Mouse (Mus musculus) thymus, postnatal 14 days (tissue): ENCODE results near the gene Slc5a5.
"Not testable (repeated sequence)": the region's sequence is repeated elsewhere in the genome, so short reads cannot be mapped to it uniquely, and the experiment has no call there.

Experiments used
- DNase-seq: peaks from one replicate; pipeline ENCODE4 v3.0.0; 2021

The Slc5a5 gene

GRCm38 (mm10) chr8:70900872-70901387, 8.4 kb upstream of the Slc5a5 start:
- no peak for DNase-seq

- DNase-seq, result no peak
These were observed 6.7 kb upstream of the Slc5a5 start for GRCm38 (mm10) chr8:70899226-70899625.

- no peak for DNase-seq
These were observed 6.2 kb upstream of the Slc5a5 start for GRCm38 (mm10) chr8:70898661-70899198.

- DNase-seq, result peak; percentile 90
These were observed 5.3 kb upstream of the Slc5a5 start for GRCm38 (mm10) chr8:70897681-70898413.

- DNase-seq, result peak; percentile 94
These were observed 4.6 kb upstream of the Slc5a5 start, which contains the start of gene Rpl18a for GRCm38 (mm10) chr8:70897021-70897680. Gene Rpl18a (minus strand): TSS chr8:70897412.

GRCm38 (mm10) chr8:70896316-70897020, 3.9 kb upstream of the Slc5a5 start:
- DNase-seq, result no peak

- not testable (repeated sequence) for DNase-seq
These were observed 3.2 kb upstream of the Slc5a5 start for GRCm38 (mm10) chr8:70895571-70896259.

- no peak for DNase-seq
These were observed 2.4 kb upstream of the Slc5a5 start for GRCm38 (mm10) chr8:70894771-70895545.

- no peak for DNase-seq
These were observed 1.8 kb upstream of the Slc5a5 start for GRCm38 (mm10) chr8:70894385-70894720.

GRCm38 (mm10) chr8:70893656-70894384, 1.3 kb upstream of the Slc5a5 start:
- DNase-seq, result peak; percentile 84

GRCm38 (mm10) chr8:70892896-70893655, 519 bp upstream of the Slc5a5 start:
- no peak for DNase-seq

GRCm38 (mm10) chr8:70891356-70891755, 1.2 kb downstream of the Slc5a5 start:
- DNase-seq, result no peak

- no peak for DNase-seq
These were observed 1.9 kb downstream of the Slc5a5 start for GRCm38 (mm10) chr8:70890656-70891055.

- DNase-seq, result no peak
These were observed 4.9 kb downstream of the Slc5a5 start for GRCm38 (mm10) chr8:70887669-70888068.

GRCm38 (mm10) chr8:70885612-70886011, 6.9 kb downstream of the Slc5a5 start:
- no peak for DNase-seq

- no peak for DNase-seq
These were observed 7.9 kb downstream of the Slc5a5 start for GRCm38 (mm10) chr8:70884683-70885082.

GRCm38 (mm10) chr8:70884186-70884585, 8.4 kb downstream of the Slc5a5 start:
- no peak for DNase-seq

GRCm38 (mm10) chr8:70880546-70880945, 12.0 kb downstream of the Slc5a5 start:
- no peak for DNase-seq

- no peak for DNase-seq
These were observed 12.4 kb downstream of the Slc5a5 start for GRCm38 (mm10) chr8:70880126-70880525.

GRCm38 (mm10) chr8:70879500-70879899, 13.1 kb downstream of the Slc5a5 start:
- no peak for DNase-seq
